Mouse (Mus musculus) lung, postnatal 36 days (tissue): ENCODE results near the gene Ptprg.

Experiments
- DNase-seq: peaks from one replicate; pipeline ENCODE4 v3.0.0; 2022; ENCODE audit warnings: mixed read lengths

Ptprg gene

DNA sequence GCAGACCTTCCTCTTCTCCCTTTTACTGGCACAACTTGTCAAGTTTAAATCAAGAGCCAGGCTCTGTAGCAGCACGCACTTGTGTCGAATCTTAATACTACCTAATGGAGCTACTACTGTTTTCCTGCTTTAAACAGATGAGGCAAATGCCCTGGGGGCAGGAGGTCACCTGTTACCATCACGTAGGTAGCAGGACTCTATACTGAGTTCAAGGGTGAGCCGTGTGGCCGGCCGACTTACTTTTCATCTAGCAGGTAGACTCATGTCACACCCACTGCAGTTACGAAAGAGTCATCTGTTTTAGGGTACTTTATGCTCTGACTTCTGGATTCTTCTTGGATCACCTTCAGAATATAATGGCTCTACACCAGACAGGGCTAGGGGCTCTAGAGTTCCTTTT, 66.3 kb downstream of the Ptprg start:
- DNase-seq = no peak

DNA sequence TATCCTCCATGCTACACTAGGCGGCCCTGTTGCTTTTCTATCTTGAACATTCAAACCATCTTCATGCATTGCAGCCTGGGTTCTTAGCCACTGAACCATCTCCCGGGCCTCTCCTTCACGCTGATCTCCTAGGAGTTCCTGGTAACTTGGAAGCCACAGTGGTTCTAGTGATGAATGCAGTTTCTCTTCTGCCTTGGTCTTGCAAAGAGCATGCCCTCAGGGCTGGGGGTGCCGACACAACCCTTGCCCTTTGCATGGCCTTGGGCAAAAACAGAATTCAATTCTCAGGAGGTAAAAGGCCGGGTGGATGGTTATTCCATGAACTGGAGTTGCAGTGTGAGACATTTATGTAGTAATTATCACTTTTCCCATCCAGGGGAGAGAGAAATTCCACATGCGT, 67.0 kb downstream of the Ptprg start:
- no peak for DNase-seq

DNA sequence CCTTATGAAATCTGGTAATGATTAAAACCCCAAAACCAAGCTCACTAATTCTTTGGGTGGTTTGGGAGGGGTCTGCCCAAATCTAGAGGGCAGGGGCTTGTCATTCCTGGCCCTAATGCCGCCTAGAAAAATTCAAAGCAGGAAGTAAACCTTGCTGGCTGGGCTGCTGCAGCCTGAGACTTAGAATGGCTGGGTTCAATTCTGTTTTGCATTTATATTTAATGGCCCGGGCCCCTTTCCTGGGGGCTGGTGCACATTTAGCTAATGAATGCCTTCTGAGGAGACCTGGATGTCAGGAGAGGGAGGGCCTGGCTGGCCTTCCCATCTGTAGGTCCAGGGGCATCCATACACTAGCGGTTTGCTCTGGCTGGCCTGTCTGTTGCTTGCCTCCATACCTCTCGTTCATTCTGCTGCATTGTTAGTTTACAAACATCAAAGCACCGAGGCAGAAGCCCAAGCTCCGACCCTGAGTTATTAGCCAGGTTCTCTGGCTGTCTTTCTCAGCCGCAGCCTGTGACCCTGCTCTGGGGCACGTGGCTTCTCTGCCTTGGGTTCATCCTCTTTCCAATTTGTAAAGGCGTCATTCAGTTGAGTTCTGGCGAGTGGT, 67.7 kb downstream of the Ptprg start:
- no peak for DNase-seq

DNA sequence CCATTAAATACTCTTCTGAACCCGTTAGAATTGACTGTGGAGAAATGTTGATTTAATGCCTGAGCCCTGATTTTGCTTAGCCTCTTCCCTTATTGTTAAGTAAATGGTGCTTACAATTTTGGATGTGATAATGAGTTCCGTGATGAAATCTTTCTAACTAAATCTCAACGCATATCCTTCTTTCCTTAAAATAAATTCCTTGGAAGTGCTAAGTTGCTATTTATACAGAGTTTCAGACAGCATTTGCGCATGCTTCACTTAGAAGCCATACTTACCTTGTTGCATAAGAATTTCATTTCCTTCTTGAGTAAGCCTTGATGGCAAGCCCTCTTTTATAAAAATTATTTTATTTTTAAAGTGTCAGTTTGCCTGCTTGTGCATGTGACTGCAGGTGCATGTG, 70.2 kb downstream of the Ptprg start:
- no peak for DNase-seq

- DNase-seq = no peak
These were observed 77.4 kb downstream of the Ptprg start for GRCm38 (mm10) chr14:11630736-11631135.

DNA sequence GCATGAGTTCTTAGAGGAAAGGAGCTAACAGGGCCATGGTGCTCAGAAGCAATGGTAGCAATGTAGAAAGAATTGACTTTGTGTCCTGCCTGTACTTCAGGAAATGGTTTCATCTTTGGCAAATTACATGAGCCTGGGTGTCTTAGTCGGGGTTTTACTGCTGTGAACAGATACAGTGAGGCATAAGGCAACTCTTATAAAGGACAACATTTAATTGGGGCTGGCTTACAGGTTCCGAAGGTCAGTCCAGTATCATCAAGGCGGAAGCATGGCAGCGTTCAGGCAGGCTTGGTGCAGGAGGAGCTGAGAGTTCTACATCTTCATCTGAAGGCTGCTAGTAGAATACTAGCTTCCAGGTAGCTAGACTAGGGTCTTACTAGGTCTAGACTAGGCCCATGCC, 78.2 kb downstream of the Ptprg start:
- no peak for DNase-seq

GRCm38 (mm10) chr14:11637673-11638072, 84.3 kb downstream of the Ptprg start:
- no peak for DNase-seq

- DNase-seq = no peak
These were observed 86.0 kb downstream of the Ptprg start for GRCm38 (mm10) chr14:11639366-11639765.

DNA sequence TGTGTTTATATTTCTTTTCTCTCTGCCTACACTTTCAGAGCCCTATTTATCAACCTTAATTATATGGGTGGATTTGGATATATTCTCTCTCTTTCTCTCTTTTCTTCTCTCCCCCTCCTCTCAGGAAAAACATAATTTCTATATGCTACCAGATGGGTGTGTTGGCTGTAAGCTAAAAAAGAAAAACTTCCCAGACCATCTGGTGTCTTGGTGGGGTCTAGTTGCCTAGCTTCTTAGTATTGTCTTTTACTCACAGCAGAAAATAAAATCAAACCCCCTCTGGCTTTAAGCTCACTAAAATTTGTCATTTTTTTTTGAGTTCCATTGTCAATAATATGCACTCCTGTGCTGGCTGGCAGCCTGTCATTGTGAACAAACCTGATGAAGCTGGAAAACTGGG, 87.0 kb downstream of the Ptprg start:
- DNase-seq = no peak

- no peak for DNase-seq
These were observed 87.7 kb downstream of the Ptprg start for GRCm38 (mm10) chr14:11640996-11641395.

DNA sequence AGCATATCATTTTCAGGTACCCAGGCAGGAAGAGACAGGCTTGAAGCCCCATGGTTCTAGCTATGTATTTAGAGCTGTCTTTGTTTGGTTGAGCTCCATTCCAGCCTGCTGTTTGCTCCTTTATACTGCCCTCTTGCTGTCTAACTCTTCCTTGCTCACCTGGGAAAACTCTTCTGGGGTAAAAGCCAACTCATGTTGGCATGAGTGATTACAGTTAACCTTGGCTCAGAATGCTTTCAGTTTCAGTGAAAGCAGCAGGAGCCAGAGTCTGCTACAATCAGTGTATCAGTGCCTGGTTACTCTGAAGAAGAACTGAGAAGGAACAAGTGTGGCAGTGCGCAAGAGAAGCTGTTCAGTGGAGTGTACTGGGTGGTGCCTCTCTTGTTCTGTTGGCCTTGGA, 89.6 kb downstream of the Ptprg start:
- DNase-seq = peak; percentile 35

- peak; percentile 41 for DNase-seq
These were observed 104.0 kb downstream of the Ptprg start for GRCm38 (mm10) chr14:11657374-11657773.

DNA sequence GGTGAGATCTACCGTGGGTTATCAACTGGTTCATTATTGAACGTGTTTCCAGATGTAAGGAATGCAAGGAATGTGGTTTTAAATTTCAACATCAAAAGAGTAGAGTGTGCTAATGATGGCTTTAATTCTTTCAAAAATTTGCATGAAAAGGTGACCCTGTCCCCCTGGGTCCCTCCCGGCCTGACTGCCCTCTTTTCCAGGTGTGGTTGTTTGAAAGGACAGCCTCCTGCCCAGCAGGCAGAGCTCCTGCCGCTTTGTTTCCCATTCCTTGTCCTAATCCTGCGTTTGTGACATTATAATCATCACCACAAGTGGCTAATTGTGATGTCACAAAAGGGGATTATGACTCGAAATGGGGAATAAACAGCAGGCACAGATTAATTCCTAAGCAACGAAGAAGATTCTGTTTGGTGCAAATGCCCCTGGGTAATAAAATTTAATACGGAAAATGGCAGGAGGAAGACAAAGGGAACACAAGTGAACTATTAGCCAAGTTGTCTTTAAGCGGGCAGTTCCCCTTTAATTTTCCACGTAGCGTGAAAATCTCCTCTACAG, 110.4 kb downstream of the Ptprg start:
- DNase-seq = no peak

GRCm38 (mm10) chr14:11664302-11664701, 111.0 kb downstream of the Ptprg start:
- no peak for DNase-seq

GRCm38 (mm10) chr14:11665046-11665445, 111.7 kb downstream of the Ptprg start:
- DNase-seq = peak; percentile 16

DNA sequence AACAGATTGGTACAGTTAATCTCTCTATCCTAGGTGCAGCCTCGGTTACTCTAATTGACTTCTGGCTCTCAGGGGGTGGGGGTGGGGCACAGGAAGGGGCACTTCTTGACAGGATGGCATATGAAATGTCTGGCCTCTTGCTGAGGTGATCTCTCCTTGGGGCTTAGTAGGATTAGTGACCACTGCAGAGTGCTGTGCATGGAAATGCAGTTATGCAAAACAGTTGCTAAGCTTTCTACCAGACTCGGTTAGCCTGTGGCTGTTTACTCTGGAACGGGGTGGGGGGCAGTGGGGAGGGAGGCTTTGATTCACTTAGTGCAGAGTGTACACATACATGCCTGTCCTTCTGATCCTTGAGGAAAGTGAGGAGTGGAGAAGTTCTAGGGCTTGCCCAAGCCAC, 114.4 kb downstream of the Ptprg start:
- DNase-seq = no peak

- no peak for DNase-seq
These were observed 117.5 kb downstream of the Ptprg start for GRCm38 (mm10) chr14:11670847-11671246.

- no peak for DNase-seq
These were observed 119.7 kb downstream of the Ptprg start for GRCm38 (mm10) chr14:11672981-11673547.

GRCm38 (mm10) chr14:11678201-11678600, 124.9 kb downstream of the Ptprg start:
- DNase-seq = no peak

DNA sequence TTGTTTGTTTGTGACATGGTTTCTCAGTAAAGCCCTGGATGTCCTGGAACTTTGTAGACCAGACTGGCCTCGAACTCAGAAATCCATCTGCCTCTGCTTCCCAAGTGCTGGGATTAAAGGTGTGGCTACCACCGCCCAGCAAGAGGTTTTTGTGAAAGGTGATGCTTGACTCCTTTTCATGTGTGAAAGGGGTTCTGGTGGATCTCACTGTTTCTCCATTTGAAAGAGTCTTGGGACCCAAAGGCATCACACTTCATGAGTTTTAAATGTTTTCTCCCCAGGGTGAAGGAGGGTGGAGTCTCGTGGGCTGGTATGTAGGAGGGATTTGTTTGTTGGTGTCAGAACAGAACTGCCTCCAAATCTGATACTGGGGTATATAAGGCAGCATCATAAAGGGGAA, 126.4 kb downstream of the Ptprg start:
- DNase-seq = no peak

- peak; percentile 27 for DNase-seq
These were observed 127.3 kb downstream of the Ptprg start for GRCm38 (mm10) chr14:11680621-11681020.

DNA sequence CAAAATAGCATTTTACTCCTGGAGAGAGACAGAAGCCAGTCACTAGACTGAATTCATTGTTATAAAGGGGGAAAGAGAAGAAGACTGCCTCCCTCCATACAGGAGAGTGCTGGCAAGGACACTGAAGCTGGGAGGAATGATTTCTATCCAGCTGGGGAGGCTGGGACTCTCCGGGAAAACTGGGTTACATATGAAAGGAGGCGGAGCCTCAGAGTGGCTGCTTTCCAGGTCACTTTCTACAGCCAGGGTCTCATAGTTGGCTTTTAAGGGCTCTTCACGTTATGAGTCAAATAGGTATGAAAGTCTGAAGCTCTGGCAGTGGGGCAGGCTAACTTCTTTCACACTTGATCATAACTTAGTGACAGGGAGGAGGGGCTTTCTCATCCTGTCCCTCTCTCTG, 129.1 kb downstream of the Ptprg start:
- DNase-seq = peak; percentile 62

GRCm38 (mm10) chr14:11683386-11684081, 130.2 kb downstream of the Ptprg start:
- no peak for DNase-seq

DNA sequence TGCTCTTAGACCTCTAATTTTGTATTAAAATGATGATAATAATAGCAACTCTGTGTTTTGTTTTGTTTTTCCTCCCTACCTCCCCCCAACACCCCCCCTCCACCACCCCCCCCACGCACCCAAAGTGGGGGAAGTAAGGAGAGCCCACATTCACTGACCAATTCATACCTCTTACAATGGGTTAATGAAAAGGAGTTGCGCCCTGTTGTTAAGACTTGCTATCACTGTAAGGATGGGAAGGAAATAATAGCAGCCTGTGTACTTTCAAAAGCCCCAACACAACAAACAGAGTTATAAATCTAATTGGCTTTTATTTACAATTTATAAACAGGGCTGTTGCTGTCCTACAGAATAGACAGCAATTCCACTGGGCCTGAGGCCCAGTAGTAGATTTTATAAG, 130.8 kb downstream of the Ptprg start:
- no peak for DNase-seq
